Mouse (Mus musculus) kidney, postnatal 36 days (tissue): ENCODE results near the gene Trip12.

Experiments
- DNase-seq, 2 experiments: peaks; one replicate each; pipeline ENCODE4 v3.0.0; 2021 to 2022; ENCODE audit warnings: mixed read lengths in 2 of 2

Trip12 gene

DNA sequence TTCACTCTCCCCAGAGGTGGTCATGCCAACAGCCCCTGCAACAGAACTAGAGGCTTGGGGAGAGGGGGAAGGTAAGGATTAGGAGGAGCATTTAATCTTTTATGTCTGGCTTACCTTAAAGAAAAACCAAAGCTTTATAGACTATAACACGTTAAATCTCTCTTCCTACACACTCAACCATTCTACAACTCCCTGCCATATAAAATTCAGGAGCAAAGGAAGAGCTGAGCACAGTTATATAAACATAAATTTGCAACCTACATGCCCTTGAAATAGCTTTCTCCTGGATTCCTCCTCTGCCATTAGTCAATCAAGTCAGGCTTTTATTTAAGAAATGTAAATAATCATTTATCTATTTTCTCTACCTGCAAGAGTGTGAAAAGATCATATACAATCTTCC lies 62.9 kb downstream of the Trip12 start:
- DNase-seq: no peak

GRCm38 (mm10) chr1:84758843-84759242 lies 81.5 kb downstream of the Trip12 start:
- no peak for DNase-seq

DNA sequence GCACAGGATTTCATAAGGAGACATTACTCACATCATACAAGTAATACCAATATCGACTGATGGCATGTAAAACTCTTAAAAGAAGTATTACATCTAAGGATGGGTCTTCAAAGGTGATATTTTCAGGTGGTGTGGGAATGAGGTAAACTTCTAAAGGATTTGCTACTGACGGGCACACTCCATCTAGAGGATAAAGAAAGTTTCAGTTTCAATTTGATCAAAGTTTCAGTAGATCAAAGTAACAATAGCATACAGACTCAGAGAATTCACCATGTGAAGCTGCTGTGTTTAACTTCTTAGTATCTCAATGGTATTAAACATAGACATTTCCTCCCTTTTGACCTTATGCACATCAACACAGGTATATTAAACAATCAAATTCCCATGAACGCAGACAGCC lies 98.2 kb downstream of the Trip12 start:
- DNase-seq: no peak

- DNase-seq: no peak
Observed at GRCm38 (mm10) chr1:84740080-84740479, 100.2 kb downstream of the Trip12 start.

DNA sequence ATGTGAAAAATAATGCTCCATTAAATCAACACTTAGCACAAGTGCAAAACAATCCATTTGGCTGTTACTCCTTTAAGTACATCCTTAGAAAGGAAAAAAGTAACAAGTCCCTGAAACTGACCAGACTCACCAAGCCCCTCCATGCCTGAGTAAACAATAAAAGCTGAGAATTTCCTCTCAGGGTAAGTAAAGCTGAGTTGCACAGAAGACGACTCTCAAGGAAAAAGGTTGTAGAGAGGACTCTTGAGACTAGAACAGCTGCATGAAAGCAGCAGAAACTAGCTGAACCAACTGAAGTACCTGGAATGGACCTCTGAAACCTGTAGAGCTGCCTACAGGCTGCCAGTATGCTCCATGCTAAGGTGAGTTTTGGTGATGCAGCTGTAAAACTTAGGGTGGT lies 103.2 kb downstream of the Trip12 start:
- no peak for DNase-seq

DNA sequence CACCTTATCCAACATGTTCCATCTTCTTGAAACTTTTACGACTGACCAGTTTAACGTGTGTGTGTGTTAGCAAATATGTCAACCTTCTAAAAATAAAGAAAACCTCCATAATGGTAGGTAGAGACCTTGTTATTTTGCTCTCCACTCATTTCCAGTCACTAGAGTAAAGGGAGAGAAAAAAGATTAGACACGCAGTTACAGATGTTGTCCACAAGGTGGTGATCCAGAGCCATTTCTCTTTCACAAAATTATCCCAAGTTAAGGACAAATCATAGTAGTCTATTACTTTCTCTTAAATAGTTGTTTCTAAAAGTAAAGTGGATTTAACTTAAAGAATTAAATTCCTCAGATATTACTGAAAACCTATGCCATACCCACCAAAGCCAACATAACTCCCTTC lies 106.5 kb downstream of the Trip12 start:
- DNase-seq: no peak

DNA sequence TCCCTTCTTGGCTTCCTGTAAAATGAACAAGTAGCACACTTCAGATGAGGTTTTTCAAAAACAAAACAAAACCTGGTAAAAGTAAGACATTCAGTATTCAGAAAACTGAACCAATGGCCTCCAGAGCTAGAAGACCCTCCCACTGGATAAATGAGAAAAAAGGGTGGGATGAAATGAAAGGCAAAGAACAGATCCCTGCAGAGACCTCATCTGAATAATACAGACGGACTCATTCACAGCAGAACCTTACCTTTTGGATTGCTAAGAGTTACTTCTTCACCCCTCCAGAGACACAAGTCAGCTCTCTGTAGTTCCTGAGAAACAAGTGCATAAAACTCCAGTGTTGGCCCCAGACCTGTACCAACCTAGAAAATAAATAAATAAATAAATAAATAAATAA lies 108.6 kb downstream of the Trip12 start:
- no peak for DNase-seq

GRCm38 (mm10) chr1:84722841-84723240 lies 117.5 kb downstream of the Trip12 start:
- peak in 1 of 2 experiments; percentile 4 for DNase-seq

GRCm38 (mm10) chr1:84722371-84722770 lies 117.9 kb downstream of the Trip12 start:
- DNase-seq: no peak

DNA sequence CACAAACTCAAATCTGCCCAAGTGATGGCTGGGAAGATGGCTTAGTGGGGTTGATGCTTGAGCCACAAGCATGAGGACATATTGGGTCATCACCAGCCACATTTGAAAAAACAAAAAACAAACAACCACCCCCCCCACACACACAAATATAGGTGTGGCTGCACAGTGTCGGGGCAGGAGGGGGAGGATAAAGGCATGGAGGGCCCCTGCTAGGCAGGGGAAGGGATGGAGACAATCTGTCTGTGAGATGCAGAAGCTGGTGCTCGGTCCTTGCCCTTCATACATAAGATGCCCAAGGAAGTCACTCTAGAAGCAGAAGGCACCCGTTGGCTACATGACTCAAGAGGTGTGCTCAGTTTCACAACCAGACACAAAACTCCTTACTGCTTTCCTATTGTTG lies 118.4 kb downstream of the Trip12 start:
- DNase-seq: no peak

DNA sequence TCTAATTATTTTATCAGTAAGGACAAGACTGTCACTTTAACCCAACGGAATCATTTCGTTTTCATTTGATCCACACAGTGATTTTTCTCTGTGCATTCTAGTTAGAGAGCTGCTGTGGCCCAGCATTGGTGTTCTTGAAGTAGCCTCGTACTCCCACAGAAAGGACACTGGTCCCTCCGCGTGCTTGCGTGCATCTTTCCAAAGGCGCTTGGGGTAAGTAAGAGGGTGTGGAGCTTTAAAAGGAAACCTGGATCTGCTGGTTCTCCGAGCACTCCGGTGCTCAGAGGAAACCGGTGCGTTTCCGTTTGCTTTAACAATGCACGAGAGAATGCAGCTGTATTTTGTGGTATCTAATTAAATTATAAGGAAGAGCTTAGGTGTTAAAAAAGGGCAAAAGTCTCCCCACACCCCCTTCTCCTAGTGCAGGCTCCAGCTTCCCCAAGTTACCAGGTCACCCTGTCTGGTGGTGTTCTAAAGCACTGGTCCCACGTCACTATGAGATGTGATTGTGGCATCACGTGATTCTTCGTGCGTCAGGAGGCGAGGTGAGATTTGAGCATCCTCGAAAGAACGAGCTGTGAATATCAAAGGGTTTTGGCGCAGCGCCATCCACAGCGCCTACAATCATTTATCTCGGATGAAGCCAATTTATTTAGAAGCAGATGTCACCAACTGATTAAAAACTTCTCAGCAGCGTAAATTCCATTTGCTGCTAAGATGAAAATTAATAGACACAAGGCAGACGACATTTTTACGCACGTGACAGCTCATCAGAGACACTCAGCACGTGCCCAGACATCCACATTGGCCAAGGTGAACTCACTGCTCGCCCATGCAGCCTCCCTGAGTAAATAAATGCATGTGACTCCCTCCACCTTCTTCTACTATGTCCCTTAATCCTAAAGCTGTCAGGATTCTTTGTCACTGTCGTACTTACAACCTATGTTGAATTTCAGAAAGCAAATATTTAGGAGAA lies 130.2 kb downstream of the Trip12 start:
- no peak for DNase-seq

- no peak for DNase-seq
Observed at GRCm38 (mm10) chr1:84709406-84709805, 130.9 kb downstream of the Trip12 start.

GRCm38 (mm10) chr1:84700254-84700653 lies 140.1 kb downstream of the Trip12 start:
- DNase-seq: no peak

DNA sequence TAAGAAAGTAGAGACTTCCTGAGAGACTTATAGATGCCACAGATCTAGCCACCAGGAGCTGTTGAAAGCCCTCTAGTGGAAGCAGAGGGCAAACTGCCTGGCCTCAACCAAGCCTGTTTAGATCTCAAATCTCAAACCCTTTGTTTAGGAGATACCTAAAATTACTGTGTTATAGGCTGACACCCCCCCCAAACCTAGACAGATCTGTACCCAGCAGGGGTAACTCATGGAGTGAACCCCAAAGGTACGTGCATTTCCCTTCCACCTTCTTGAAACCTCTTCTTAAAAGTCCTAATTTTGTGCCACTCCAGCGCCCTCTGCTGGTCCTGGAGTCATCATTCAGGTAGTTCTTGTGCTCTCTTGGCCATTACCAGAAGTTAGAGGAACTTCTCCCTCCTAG lies 143.2 kb downstream of the Trip12 start:
- DNase-seq: peak; percentile 13 to 57

DNA sequence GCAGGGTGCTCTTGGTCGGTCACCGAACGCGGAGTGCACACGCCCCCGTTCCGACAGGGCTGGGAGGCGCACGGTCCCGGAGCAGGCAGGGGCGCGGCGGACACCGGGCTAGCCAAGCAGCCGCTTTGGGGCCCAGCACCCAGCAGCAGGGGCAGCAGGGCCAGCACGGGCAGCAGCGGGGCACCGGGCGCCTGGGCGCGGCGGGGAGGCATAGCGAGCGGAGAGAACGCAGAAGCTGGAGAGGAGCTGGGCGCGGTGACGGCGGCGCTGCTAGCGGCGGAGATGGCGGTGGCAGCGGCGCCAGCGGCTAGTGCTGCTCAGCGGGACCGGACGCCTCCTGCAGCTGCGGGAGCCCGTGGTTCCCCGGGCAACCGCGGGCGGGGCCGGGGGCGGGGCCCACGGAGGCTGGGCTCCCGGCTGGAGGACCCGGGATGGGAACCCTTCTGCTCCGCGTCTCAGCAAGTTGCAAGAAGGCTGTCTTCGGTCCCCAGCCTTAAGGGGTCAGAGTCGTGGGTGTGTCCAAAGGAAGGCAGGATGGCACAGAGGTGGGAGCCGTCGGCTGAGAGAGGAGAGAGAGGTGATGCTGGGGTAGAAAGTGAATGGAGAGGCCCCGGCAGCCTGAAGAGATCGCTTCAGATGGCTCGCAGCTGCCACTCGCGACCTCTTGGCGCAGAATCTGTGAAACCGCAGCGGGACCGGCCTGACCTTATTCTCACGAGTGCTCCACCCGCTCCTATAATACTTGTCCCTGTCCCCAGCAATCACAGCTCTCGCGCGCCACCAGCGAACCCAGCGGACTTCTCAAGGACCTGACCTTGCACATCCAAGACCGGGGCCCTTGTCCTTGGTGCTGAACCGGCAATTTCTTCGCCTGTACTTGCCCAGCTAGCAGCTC lies 144.6 kb downstream of the Trip12 start, which contains the start of gene Dner:
Gene Dner, minus strand, starts transcription at position 705 of the 895 bp plus-strand sequence.
- peak; percentile 66 to 90 for DNase-seq

GRCm38 (mm10) chr1:84694688-84695474 lies 145.4 kb downstream of the Trip12 start:
- DNase-seq: no peak

- no peak for DNase-seq
Observed at GRCm38 (mm10) chr1:84677910-84678309, 162.4 kb downstream of the Trip12 start.
